Mouse (Mus musculus) neural tube, embryonic 11.5 days (tissue): ENCODE data around the gene Slc2a10. TPM values are rescaled to one million over a fixed set of nuclear protein-coding genes. Genes with fewer than 3 reads are reported as not detected.

ENCODE experiments used
- ATAC-seq: fragments of 200-750 bp; cut with Nextera tagmentation; 2 replicates; pipeline ENCODE4 v1.8.0; 2017; ENCODE audit warnings: moderate number of reproducible peaks, mild to moderate bottlenecking, moderate TSS enrichment, moderate library complexity; ENCODE audit not compliant: insufficient read depth, low FRiP score, low TSS enrichment
- DNase-seq: peaks from one replicate; pipeline ENCODE4 v3.0.0-alpha.2; 2015; ENCODE audit warnings: low spot score
- H3K27ac ChIP-seq: fragments of 300-500 bp; sonication (generic); 2 replicates; pipeline ENCODE4 v1.5.1; 2014; ENCODE audit warnings: low read depth, mild to moderate bottlenecking, low read length
- H3K27me3 ChIP-seq: fragments of 300-500 bp; sonication (generic); 2 replicates; pipeline ENCODE4 v1.6.1; 2014; ENCODE audit warnings: mild to moderate bottlenecking, low read length, mixed read lengths; ENCODE audit not compliant: control insufficient read depth, insufficient read depth
- H3K36me3 ChIP-seq: fragments of 300-500 bp; sonication (generic); 2 replicates; pipeline ENCODE4 v1.6.1; 2014; ENCODE audit warnings: mild to moderate bottlenecking, low read length, moderate library complexity, mixed read lengths; ENCODE audit not compliant: control insufficient read depth, insufficient read depth
- H3K4me1 ChIP-seq: fragments of 300-500 bp; sonication (generic); 2 replicates; pipeline ENCODE4 v1.6.1; 2014; ENCODE audit warnings: low read length, mixed read lengths; ENCODE audit not compliant: control insufficient read depth, insufficient read depth
- H3K4me2 ChIP-seq: fragments of 300-500 bp; sonication (generic); 2 replicates; pipeline ENCODE4 v1.6.1; 2014; ENCODE audit warnings: low read depth, mild to moderate bottlenecking, moderate library complexity
- H3K4me3 ChIP-seq: fragments of 300-500 bp; sonication (generic); 2 replicates; pipeline ENCODE4 v1.5.1; 2014; ENCODE audit warnings: low read depth, low read length
- H3K9ac ChIP-seq: fragments of 300-500 bp; sonication (generic); 2 replicates; pipeline ENCODE4 v1.6.1; 2014; ENCODE audit warnings: mild to moderate bottlenecking, low read length
- H3K9me3 ChIP-seq: fragments of 300-500 bp; sonication (generic); 2 replicates; pipeline ENCODE4 v1.6.1; 2016; ENCODE audit warnings: low read length; ENCODE audit not compliant: control insufficient read depth
- WGBS: fragments of 180-500 bp; shearing (Covaris S2); extraction: QIAGEN DNeasy Blood & Tissue Kit; methylation state at CpG from one replicate; pipeline ENCODE4 v1.1.7; 2014; 5-methylcytosine and 5-hydroxymethylcytosine counted together
- polyA plus RNA-seq: library from polyadenylated mRNA; unstranded; fragments of >200 nt; fragmentation: Nextera tagmentation; extraction: Ambion mirVana; gene quantifications from 2 replicates; pipeline ENCODE4 v1.2.1, GENCODE M21; 2014

Gene Slc2a10
- 3.0 and 3.6 TPM in 2 replicates for polyA plus RNA-seq

DNA sequence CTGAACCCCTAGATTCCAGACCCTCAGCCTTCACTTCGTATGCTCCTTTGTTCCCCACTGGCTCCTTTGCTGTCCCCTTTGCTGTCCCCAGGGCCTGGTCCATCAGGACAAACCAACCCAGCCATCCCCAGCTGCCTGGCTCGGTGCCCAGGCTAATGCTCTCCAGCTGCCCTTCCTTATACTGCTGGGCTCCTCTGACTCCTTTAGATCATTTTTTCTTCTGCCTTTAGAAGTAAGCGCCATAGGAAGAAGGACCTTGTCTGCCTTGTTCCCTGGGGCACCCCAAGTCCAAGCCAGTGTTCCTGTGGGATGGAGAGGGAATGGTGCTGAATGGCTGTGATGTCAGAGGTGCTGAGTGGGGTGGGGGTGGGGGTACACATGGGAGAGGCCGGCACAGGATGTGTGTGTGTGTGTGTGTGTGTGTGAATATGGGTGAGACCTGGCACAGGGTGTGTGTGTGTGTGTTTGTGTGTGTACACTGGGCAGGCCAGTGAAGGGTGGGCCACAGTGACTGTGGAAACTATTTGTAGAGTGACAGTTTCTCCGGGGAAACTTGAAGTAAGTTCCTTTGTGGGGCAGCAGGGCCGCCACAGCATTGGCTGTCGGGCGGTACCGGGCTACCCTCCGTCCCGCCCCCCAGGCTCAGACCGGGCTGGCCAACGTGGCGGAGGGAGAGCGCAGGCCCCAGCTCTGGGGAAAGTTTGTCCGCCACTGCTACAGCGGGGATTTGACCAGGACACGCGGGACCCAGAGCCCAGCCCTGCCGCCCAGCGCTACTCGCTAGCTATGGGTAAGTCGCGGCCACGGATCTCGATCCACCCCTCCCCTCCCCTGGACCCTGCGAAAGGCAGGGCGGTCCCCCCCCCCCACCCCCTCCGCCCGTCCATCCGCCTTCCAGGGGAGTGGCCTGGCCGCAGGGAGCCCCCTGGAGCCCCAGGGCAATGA, at the start of gene Slc2a10:
Slc2a10 (plus strand) TSS at position 529 of the 945 bp plus-strand sequence.
- Histone ChIP-seq H3K27me3 (no peaks in the 10 kb centered on the region), H3K4me2 (peak within 1 kb of the TSS; percentile 57), H3K36me3 (no peaks in the 10 kb centered on the region), H3K27ac (no peak within 1 kb of the TSS), H3K9me3 (no peaks in the 10 kb centered on the region), H3K4me3 (peak within 1 kb of the TSS; percentile 36), H3K4me1 (peaks cover 8% of the 10 kb centered on the region; the same call in 1 of the 2 replicates), H3K9ac (peak within 1 kb of the TSS; percentile 58)
- peak; percentile 33 for DNase-seq
- ATAC-seq: peak; percentile 55
- WGBS: 7% methylated on average over 28 of the region's 32 CpGs

DNA sequence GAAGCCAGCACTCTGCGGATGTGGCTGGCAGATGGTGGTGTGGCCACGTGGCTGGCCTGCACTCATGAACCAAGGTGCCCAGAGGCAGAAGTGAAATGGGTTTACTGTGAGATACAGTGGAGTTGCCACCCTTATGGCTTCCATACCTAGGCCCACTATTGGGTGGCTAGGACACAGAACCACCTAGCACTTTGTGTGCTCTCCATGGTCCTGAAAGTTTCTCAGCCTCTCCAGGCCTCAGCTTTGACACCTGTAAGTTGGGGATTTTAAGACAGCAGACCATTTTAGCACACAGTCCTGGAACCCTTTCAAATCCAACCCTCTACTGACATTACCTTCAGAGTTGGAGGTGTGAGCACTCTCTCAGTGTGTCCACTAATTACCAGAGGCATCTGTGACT, 46.9 kb upstream of the Slc2a10 start:
- no peaks in the 10 kb centered on the region for H3K27me3 ChIP-seq
- no peak overlapping the region for H3K4me3 ChIP-seq
- H3K4me2 ChIP-seq: no peak overlapping the region
- no peak overlapping the region for H3K27ac ChIP-seq
- no peak overlapping the region for H3K9ac ChIP-seq
- H3K36me3 ChIP-seq: no peaks in the 10 kb centered on the region
- H3K4me1 ChIP-seq: no peaks in the 10 kb centered on the region
- ATAC-seq (no peak), DNase-seq (no peak)
- WGBS: 58% methylated on average over 2 of the region's 2 CpGs
- H3K9me3 ChIP-seq: no peaks in the 10 kb centered on the region

DNA sequence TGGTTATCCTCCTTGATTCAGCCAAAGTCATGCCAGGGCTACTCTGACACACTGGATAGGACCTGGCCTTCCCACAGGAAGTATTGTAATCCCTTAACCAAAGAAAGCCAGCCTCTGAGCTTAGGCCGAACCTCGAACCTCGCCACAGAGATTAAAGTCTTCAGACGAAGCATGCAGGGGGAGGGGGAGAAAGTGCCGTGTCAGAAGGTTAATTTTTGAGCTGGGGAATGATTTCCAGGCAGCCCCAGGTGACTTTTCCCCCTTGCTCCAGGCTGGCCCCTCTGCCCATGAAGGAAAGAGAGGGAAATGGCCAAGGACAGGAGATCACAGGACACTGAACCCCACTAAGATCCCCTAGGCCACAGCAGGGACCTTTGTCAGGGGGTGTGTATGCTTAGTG, 45.4 kb upstream of the Slc2a10 start:
- no peaks in the 10 kb centered on the region for H3K9me3 ChIP-seq
- no peak overlapping the region for H3K4me3 ChIP-seq
- ATAC-seq (no peak), DNase-seq (no peak)
- WGBS: 75% methylated on average over 5 of the region's 5 CpGs
- H3K36me3 ChIP-seq: no peaks in the 10 kb centered on the region
- H3K4me2 ChIP-seq: no peak overlapping the region
- no peak overlapping the region for H3K9ac ChIP-seq
- H3K27ac ChIP-seq: no peak overlapping the region
- no peaks in the 10 kb centered on the region for H3K4me1 ChIP-seq
- no peaks in the 10 kb centered on the region for H3K27me3 ChIP-seq

DNA sequence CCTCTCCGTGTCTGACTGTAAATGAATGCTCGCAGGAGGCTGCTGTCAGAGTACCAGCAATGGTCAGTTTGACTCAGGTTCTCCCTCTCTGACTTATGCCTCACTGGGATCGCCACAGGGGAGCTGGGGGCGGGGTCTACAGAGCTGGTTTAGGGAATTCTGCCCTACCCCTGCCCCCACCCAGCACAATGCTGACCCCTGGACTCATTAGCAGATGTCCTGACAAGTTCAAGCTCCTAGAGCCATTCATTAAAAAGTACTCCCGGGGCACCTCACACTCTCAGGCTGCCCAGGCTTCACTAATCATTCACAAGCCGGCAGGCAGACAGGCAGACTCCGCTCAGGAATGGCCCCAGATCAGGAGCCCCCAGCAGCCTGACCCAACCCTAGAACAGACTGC, 43.9 kb upstream of the Slc2a10 start:
- no peak overlapping the region for H3K4me3 ChIP-seq
- H3K27ac ChIP-seq: no peak overlapping the region
- H3K4me2 ChIP-seq: no peak overlapping the region
- no peaks in the 10 kb centered on the region for H3K4me1 ChIP-seq
- ATAC-seq (no peak), DNase-seq (no peak)
- H3K9me3 ChIP-seq: no peaks in the 10 kb centered on the region
- no peaks in the 10 kb centered on the region for H3K36me3 ChIP-seq
- H3K9ac ChIP-seq: no peak overlapping the region
- 21% methylated on average over 7 of the region's 7 CpGs for WGBS
- H3K27me3 ChIP-seq: no peaks in the 10 kb centered on the region

DNA sequence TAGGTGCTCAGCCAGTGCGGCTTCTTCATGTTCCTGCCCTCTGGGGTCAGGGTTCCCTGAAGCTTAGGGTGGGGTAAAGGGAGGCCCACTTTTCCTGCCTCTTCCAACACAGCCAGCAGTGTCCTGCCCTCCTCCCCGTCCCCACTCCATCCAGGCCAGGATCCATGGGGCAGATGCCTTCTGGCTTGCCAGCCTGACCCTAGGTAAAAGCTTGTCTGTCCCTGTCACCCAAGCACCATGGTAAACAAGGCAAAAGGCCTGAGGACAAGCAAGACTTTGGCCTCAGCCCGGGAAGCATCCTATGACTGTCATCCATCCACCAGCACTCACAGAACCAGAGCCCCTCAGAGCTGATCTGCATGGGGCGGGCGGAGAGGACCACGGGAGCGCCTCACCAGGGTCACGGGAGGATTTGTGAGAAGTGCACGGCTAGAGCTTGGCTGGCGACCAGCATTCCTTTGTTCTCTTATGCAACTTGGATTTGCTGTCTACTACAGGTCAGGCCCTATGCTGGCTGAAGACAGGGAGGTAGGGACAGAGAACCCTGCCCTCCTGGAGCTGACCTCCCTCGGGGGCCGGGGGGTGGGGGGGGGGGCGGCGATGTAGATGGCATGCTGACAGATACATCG, 35.6 kb upstream of the Slc2a10 start:
- Histone ChIP-seq H3K9ac (no peak overlapping the region), H3K4me1 (0 out of 2 replicates have a peak, but pooled peaks cover 4% of the 10 kb centered on the region), H3K4me2 (no peak overlapping the region), H3K36me3 (no peaks in the 10 kb centered on the region), H3K4me3 (no peak overlapping the region), H3K27me3 (peaks cover 9% of the 10 kb centered on the region), H3K27ac (no peak overlapping the region), H3K9me3 (no peaks in the 10 kb centered on the region)
- DNase-seq: no peak
- WGBS: 60% methylated on average over 15 of the region's 15 CpGs
- ATAC-seq: no peak

DNA sequence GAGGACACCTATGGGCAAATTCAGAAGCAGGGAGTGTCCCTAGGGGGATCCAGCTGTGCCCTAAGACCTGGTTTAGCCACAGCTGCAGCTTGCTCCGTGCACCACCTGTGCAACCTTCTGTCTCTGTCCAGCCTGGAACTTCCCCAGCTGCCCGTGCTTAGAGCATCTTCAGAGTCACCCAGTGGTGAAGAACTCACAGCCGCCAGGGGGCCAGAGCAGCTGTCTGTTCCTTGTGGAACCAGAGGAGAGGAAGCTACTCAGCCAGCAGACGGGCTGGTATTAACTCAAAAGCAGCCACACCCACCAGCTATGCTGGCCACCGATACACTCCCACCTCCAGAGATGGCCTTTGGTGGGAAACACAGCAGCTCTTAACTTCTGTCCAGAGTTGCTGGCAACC, 33.4 kb upstream of the Slc2a10 start:
- Histone ChIP-seq H3K4me3 (no peak overlapping the region), H3K4me2 (no peak overlapping the region), H3K9me3 (no peaks in the 10 kb centered on the region), H3K36me3 (no peaks in the 10 kb centered on the region), H3K9ac (no peak overlapping the region), H3K27ac (no peak overlapping the region), H3K4me1 (0 out of 2 replicates have a peak, but pooled peaks cover 6% of the 10 kb centered on the region), H3K27me3 (peaks cover 19% of the 10 kb centered on the region)
- ATAC-seq (no peak), DNase-seq (no peak)
- 35% methylated on average over 5 of the region's 5 CpGs for WGBS

DNA sequence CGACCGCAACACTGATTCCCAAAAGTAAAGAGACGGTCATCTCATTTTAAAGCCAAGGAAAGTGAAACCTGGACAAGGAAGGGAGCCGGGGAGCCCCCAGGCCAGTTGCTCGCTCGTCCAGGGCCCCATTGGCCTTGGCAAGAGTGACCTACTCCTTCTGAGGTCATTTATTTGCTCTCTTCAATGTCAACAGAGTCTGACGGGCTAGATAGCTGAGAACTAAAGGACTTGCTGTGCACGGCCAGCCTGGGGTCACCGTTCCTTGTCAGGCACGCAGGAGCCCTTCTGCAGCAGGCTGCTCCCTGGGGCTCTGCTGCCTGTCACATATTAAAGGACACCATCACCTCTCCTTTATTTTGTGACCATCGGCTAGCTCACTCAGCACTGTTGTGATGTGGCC, 31.6 kb upstream of the Slc2a10 start:
- H3K9me3 ChIP-seq: no peaks in the 10 kb centered on the region
- H3K36me3 ChIP-seq: no peaks in the 10 kb centered on the region
- no peak for ATAC-seq
- peaks cover 19% of the 10 kb centered on the region for H3K27me3 ChIP-seq
- no peak overlapping the region for H3K9ac ChIP-seq
- no peak overlapping the region for H3K4me3 ChIP-seq
- H3K4me2 ChIP-seq: no peak overlapping the region
- 77% methylated on average over 11 of the region's 11 CpGs for WGBS
- H3K4me1 ChIP-seq: 0 out of 2 replicates have a peak, but pooled peaks cover 6% of the 10 kb centered on the region
- no peak for DNase-seq
- no peak overlapping the region for H3K27ac ChIP-seq

DNA sequence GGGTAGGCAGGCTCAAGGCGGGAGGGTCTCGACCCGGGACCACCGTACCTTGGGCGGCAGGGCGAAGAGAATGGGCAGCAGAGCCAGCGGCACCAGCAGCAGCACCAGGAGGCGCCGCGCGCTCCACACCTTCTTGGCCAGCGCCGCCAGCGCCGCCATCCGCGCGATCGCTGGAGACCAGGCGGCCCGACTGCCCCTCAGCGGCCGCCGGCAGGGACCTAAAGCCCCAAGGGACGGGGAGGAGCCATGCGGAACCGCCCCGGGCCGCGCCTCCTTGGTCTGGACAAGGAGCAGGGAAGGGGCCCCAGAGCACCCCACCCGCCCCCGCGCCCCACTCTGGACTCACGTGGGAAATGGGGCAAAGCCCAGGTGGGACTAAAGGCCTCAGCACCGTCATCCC, 30.6 kb upstream of the Slc2a10 start, which contains the start of gene Slc13a3:
Slc13a3 (minus strand) TSS at position 228 of the 400 bp plus-strand sequence.
- no peak within 1 kb of the TSS for H3K4me3 ChIP-seq
- ATAC-seq (no peak), DNase-seq (peak; percentile 26)
- no peaks in the 10 kb centered on the region for H3K9me3 ChIP-seq
- WGBS: 2% methylated on average over 33 of the region's 35 CpGs
- H3K27me3 ChIP-seq: peaks cover 19% of the 10 kb centered on the region
- H3K9ac ChIP-seq: peak within 1 kb of the TSS; percentile 29; the same call in 1 of the 2 replicates
- H3K4me2 ChIP-seq: peak within 1 kb of the TSS; percentile 41; the same call in 1 of the 2 replicates
- 0 out of 2 replicates have a peak, but pooled peaks cover 6% of the 10 kb centered on the region for H3K4me1 ChIP-seq
- no peak within 1 kb of the TSS for H3K27ac ChIP-seq
- H3K36me3 ChIP-seq: no peaks in the 10 kb centered on the region
